Mouse (Mus musculus): ENCODE data around the gene Asb11.
A peak's percentile ranks its signal among the peaks of the same experiment; 100 is the strongest.

Asb11 gene

GRCm38 (mm10) chrX:164436709-164437108, at the start of gene Asb11:
Gene Asb11 (plus strand): TSS chrX:164436994.
- no peak for DNase-seq

- DNase-seq = no peak
These were observed 42.7 kb upstream of the Asb11 start for GRCm38 (mm10) chrX:164394091-164394490.

GRCm38 (mm10) chrX:164398456-164398855, 38.3 kb upstream of the Asb11 start:
- no peak for DNase-seq

- DNase-seq = no peak
These were observed 31.6 kb upstream of the Asb11 start for GRCm38 (mm10) chrX:164405080-164405649.

GRCm38 (mm10) chrX:164406133-164407022, 30.4 kb upstream of the Asb11 start:
- peak; percentile 7 to 21 for DNase-seq

- no peak for DNase-seq
These were observed 28.4 kb upstream of the Asb11 start for GRCm38 (mm10) chrX:164408301-164408927.

- no peak for DNase-seq
These were observed 26.2 kb upstream of the Asb11 start for GRCm38 (mm10) chrX:164410562-164410961.

GRCm38 (mm10) chrX:164416803-164417202, 20.0 kb upstream of the Asb11 start:
- DNase-seq = no peak

- no peak for DNase-seq
These were observed 18.8 kb upstream of the Asb11 start for GRCm38 (mm10) chrX:164418008-164418407.

- DNase-seq = peak; percentile 95 to 96
These were observed 17.3 kb upstream of the Asb11 start, which contains the start of gene Piga for GRCm38 (mm10) chrX:164419471-164419939. Gene Piga (plus strand): TSS chrX:164419787.

GRCm38 (mm10) chrX:164419955-164420354, 16.8 kb upstream of the Asb11 start:
- no peak for DNase-seq

GRCm38 (mm10) chrX:164420518-164420917, 16.3 kb upstream of the Asb11 start:
- no peak for DNase-seq

GRCm38 (mm10) chrX:164424821-164425220, 12.0 kb upstream of the Asb11 start:
- no peak for DNase-seq

- DNase-seq = no peak
These were observed 9.5 kb upstream of the Asb11 start for GRCm38 (mm10) chrX:164427295-164427694.

GRCm38 (mm10) chrX:164428224-164428623, 8.6 kb upstream of the Asb11 start:
- DNase-seq = no peak

GRCm38 (mm10) chrX:164430621-164431020, 6.2 kb upstream of the Asb11 start:
- DNase-seq = no peak

- no peak for DNase-seq
These were observed 5.7 kb upstream of the Asb11 start for GRCm38 (mm10) chrX:164431133-164431532.

- DNase-seq = no peak
These were observed 5.3 kb upstream of the Asb11 start for GRCm38 (mm10) chrX:164431541-164431940.

GRCm38 (mm10) chrX:164432682-164433081, 4.1 kb upstream of the Asb11 start:
- DNase-seq = no peak

GRCm38 (mm10) chrX:164439462-164439861, 2.7 kb downstream of the Asb11 start:
- DNase-seq = peak in 1 of 2 experiments; percentile 6

- DNase-seq = peak; percentile 35 to 58
These were observed 3.3 kb downstream of the Asb11 start for GRCm38 (mm10) chrX:164440140-164440539.

- DNase-seq = no peak
These were observed 3.9 kb downstream of the Asb11 start for GRCm38 (mm10) chrX:164440703-164441102.

GRCm38 (mm10) chrX:164441306-164441705, 4.5 kb downstream of the Asb11 start:
- no peak for DNase-seq

Data from lung, adult 18-20 months (tissue).